Mouse (Mus musculus) C2C12 (cell line): ENCODE measurements at regions not wholly inside any gene's neighbourhood (a gene's known extent, or its start where the extent isn't known, plus 50 kb on each side); places are given as distances from the start of the nearest gene placed in this dataset.

Source experiments
- CEBPB ChIP-seq: IDR thresholded peaks from one replicate; pipeline ENCODE4 v1.6.1; 2011; ENCODE audit warnings: low read depth, mild to moderate bottlenecking, control low read depth, moderate library complexity
- CTCF ChIP-seq: IDR thresholded peaks from one replicate; pipeline ENCODE4 v1.5.1; 2011; ENCODE audit not compliant: control insufficient read depth, insufficient read depth, insufficient read length
- FOSL1 ChIP-seq: IDR thresholded peaks from one replicate; pipeline ENCODE4 v1.8.0; 2011; ENCODE audit warnings: mild to moderate bottlenecking, low read length; ENCODE audit not compliant: poor library complexity, insufficient read depth, severe bottlenecking
- MAX ChIP-seq: IDR thresholded peaks from one replicate; pipeline ENCODE4 v1.6.1; 2011; ENCODE audit warnings: mild to moderate bottlenecking, control low read depth
- MYOG ChIP-seq: IDR thresholded peaks from one replicate; pipeline ENCODE4 v1.6.1; 2011; ENCODE audit not compliant: control insufficient read depth, insufficient read length; ENCODE audit errors: extremely low read depth

GRCm38 (mm10) chr3:103496083-103496482 is 78.9 kb upstream of the Syt6 start:
- TF ChIP-seq MAX, result no peak
- TF ChIP-seq CTCF, result no peak
- TF ChIP-seq FOSL1, result no peak
- TF ChIP-seq CEBPB, result no peak
- TF ChIP-seq MYOG, result no peak
